Mouse (Mus musculus) lung, embryonic 14.5 days (tissue): ENCODE data around the gene Rnf32. TPM values are rescaled to one million over a fixed set of nuclear protein-coding genes. Genes with fewer than 3 reads are reported as not detected.

ENCODE experiments used
- ATAC-seq: fragments of 200-750 bp; cut with Nextera tagmentation; 2 replicates; pipeline ENCODE4 v1.8.0; 2017; ENCODE audit warnings: mild to moderate bottlenecking, moderate TSS enrichment, moderate library complexity; ENCODE audit not compliant: insufficient read depth
- DNase-seq: peaks from one replicate; pipeline ENCODE4 v3.0.0-alpha.2; 2015
- H3K27ac ChIP-seq: fragments of 300-500 bp; sonication (generic); 2 replicates; pipeline ENCODE4 v1.5.1; 2014; ENCODE audit warnings: low read depth, mild to moderate bottlenecking, moderate library complexity
- H3K27me3 ChIP-seq: fragments of 300-500 bp; sonication (generic); 2 replicates; pipeline ENCODE4 v1.6.1; 2014; ENCODE audit warnings: low read length, control low read depth; ENCODE audit not compliant: insufficient read depth
- H3K36me3 ChIP-seq: fragments of 300-500 bp; sonication (generic); 2 replicates; pipeline ENCODE4 v1.6.1; 2014; ENCODE audit warnings: control low read depth; ENCODE audit not compliant: insufficient read depth
- H3K4me1 ChIP-seq: fragments of 300-500 bp; sonication (generic); 2 replicates; pipeline ENCODE4 v1.6.1; 2014; ENCODE audit warnings: antibody characterized with exemption, control low read depth; ENCODE audit not compliant: insufficient read depth
- H3K4me2 ChIP-seq: fragments of 300-500 bp; sonication (generic); 2 replicates; pipeline ENCODE4 v1.6.1; 2014; ENCODE audit warnings: mild to moderate bottlenecking
- H3K4me3 ChIP-seq: fragments of 300-500 bp; sonication (generic); 2 replicates; pipeline ENCODE4 v1.5.1; 2014; ENCODE audit warnings: low read depth, low read length
- H3K9ac ChIP-seq: fragments of 300-500 bp; sonication (generic); 2 replicates; pipeline ENCODE4 v1.6.1; 2014
- H3K9me3 ChIP-seq: fragments of 300-500 bp; sonication (generic); 2 replicates; pipeline ENCODE4 v1.6.1; 2016; ENCODE audit warnings: low read depth, low read length, control low read depth
- CTCF ChIP-seq: IDR thresholded peaks from 2 replicates; pipeline ENCODE4 v1.5.1; 2016; ENCODE audit warnings: antibody characterized with exemption, low read depth
- WGBS: fragments of 180-500 bp; shearing (Covaris S2); extraction: QIAGEN DNeasy Blood & Tissue Kit; methylation state at CpG from one replicate; pipeline ENCODE4 v1.1.7; 2014; 5-methylcytosine and 5-hydroxymethylcytosine counted together
- polyA plus RNA-seq: library from polyadenylated mRNA; unstranded; fragments of >200 nt; fragmentation: Nextera tagmentation; extraction: Ambion mirVana; gene quantifications from 2 replicates; pipeline ENCODE4 v1.2.1, GENCODE M21; 2014

Gene Rnf32
- polyA plus RNA-seq, 1 experiment from 2014 or later, result 3.9 TPM

- no peaks in the 10 kb centered on the region for H3K36me3 ChIP-seq
- H3K9ac ChIP-seq, result no peak overlapping the region
- no peak overlapping the region for H3K27ac ChIP-seq
- 49% methylated on average over 4 of the region's 4 CpGs for WGBS
- no peak for ATAC-seq
- H3K9me3 ChIP-seq, result no peaks in the 10 kb centered on the region; the same call in 1 of the 2 replicates
- no peak overlapping the region for H3K4me3 ChIP-seq
- no peaks in the 10 kb centered on the region for H3K27me3 ChIP-seq
- peak; percentile 55 for DNase-seq
- H3K4me2 ChIP-seq, result no peak overlapping the region
- H3K4me1 ChIP-seq, result no peaks in the 10 kb centered on the region
- peak; percentile 59 for TF ChIP-seq CTCF
Observed at GRCm38 (mm10) chr5:29270879-29271278, 75.1 kb downstream of the Rnf32 start.

DNA sequence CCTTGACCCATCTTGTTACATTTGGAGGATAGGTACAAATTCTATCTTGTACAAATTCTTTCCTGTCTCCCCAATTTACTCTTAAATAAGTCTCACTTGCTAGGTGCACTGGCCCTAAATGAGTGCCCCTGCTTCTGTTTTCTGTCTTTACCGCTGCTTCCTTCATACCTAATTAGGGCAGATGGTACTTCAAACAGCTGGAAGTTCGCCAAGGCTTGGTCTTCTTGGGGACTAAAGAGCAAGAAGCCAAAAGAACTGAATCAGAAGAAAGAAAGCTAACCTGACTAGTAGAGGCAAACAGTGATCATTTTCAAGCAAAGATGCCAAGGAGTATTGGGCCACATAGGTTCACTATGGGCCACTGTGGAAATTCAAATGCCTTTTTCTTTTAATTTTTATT is 77.6 kb downstream of the Rnf32 start:
- H3K4me1 ChIP-seq, result no peaks in the 10 kb centered on the region
- no peak for ATAC-seq
- H3K4me2 ChIP-seq, result no peak overlapping the region
- no peaks in the 10 kb centered on the region for H3K36me3 ChIP-seq
- no peaks in the 10 kb centered on the region; the same call in 1 of the 2 replicates for H3K9me3 ChIP-seq
- H3K9ac ChIP-seq, result no peak overlapping the region
- no peak overlapping the region for H3K4me3 ChIP-seq
- TF ChIP-seq CTCF, result no peak
- DNase-seq, result peak; percentile 8
- no peaks in the 10 kb centered on the region for H3K27me3 ChIP-seq
- 71% methylated on average over 2 of the region's 2 CpGs for WGBS
- H3K27ac ChIP-seq, result no peak overlapping the region

GRCm38 (mm10) chr5:29274746-29275145 is 79.0 kb downstream of the Rnf32 start:
- peak; percentile 65 for DNase-seq
- no peak for ATAC-seq
- no peak overlapping the region for H3K4me3 ChIP-seq
- H3K9ac ChIP-seq, result no peak overlapping the region
- H3K4me1 ChIP-seq, result no peaks in the 10 kb centered on the region
- H3K27me3 ChIP-seq, result no peaks in the 10 kb centered on the region
- H3K36me3 ChIP-seq, result no peaks in the 10 kb centered on the region
- no peaks in the 10 kb centered on the region; the same call in 1 of the 2 replicates for H3K9me3 ChIP-seq
- H3K27ac ChIP-seq, result no peak overlapping the region
- TF ChIP-seq CTCF, result peak; percentile 49
- no peak overlapping the region for H3K4me2 ChIP-seq

Other genes starting within 250 kb of the Rnf32 start
- gene Lmbr1, start 182.4 kb downstream of the Rnf32 start, polyA plus RNA-seq, result 11.8 and 12.8 TPM in 2 replicates
- gene Nom1, start 238.7 kb downstream of the Rnf32 start, polyA plus RNA-seq, result 21.2 and 26.8 TPM in 2 replicates